Mouse (Mus musculus): ENCODE results near the gene Vwa3b. TPM values are rescaled to one million over a fixed set of nuclear protein-coding genes. Genes with fewer than 3 reads are reported as not detected.

Gene Vwa3b
- polyA plus RNA-seq, 1 experiment from 2014 or later, result 0.28 TPM

DNA sequence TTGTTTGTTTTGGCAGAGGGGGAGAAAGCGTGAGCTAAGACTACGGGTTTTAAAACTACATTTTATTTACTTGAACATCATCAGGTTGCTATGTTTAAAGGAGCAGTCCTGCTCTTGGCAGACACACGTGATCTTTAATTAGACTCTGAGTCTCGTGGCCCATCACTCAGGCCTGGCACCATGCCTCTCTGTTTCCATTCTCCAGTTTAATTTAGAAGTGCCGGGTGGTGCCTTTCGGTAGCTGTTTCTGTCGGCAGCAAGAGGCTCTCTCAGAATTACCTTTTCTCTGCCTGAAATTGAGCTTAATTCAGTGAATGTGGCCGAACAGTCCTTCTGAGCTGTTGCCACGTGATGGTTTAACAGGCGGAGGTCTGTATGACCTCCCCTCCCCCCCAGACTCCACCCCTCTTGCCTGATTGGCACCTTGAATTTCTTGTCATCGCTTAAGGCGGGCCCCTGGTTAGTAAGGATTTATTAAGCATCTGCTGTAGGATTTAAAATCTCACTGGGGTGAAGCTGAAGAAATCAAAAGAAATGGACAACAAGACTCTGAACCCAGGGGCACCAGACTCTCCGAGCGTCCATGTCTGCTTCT is 51.7 kb downstream of the Vwa3b start:
- H3K36me3 ChIP-seq, result no peaks in the 10 kb centered on the region
- H3K9ac ChIP-seq (replicated peaks), result no peak overlapping the region
- no peak overlapping the region for H3K4me2 ChIP-seq (replicated peaks)
- H3K27ac ChIP-seq, result no peak overlapping the region
- H3K4me3 ChIP-seq (replicated peaks), result no peak overlapping the region
- WGBS, result 78% methylated on average over 14 of the region's 14 CpGs
- peaks cover 10% of the 10 kb centered on the region; the same call in 1 of the 2 replicates for H3K4me1 ChIP-seq (replicated peaks)
- no peak for ATAC-seq
- H3K27me3 ChIP-seq, result no peaks in the 10 kb centered on the region
- no peaks in the 10 kb centered on the region for H3K9me3 ChIP-seq

DNA sequence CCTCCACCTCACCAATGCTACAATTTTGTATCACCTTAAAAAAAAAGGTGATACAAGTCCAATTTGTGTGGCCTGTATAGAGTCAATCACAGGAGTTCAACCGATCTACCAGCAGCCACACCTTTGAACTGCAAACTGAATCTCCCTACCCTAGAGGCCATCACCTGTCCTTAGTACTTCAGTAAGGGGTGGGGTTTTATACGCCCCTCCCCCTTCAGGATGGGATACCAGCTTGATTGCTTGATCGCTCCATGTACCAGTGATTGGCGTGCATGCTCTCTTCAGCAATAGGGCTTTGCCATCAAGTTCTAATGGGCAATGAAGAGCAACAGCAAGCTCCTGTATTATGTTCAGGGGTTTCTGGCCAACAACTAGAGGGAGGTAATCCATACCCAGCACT is 54.0 kb downstream of the Vwa3b start:
- 84% methylated on average over 4 of the region's 4 CpGs for WGBS
- ATAC-seq, result no peak
- Histone ChIP-seq H3K4me2 (replicated peaks) (no peak overlapping the region), H3K27ac (no peak overlapping the region), H3K9ac (replicated peaks) (no peak overlapping the region), H3K4me3 (replicated peaks) (no peak overlapping the region), H3K27me3 (no peaks in the 10 kb centered on the region), H3K9me3 (no peaks in the 10 kb centered on the region), H3K4me1 (replicated peaks) (peaks cover 13% of the 10 kb centered on the region; the same call in 1 of the 2 replicates), H3K36me3 (no peaks in the 10 kb centered on the region)

DNA sequence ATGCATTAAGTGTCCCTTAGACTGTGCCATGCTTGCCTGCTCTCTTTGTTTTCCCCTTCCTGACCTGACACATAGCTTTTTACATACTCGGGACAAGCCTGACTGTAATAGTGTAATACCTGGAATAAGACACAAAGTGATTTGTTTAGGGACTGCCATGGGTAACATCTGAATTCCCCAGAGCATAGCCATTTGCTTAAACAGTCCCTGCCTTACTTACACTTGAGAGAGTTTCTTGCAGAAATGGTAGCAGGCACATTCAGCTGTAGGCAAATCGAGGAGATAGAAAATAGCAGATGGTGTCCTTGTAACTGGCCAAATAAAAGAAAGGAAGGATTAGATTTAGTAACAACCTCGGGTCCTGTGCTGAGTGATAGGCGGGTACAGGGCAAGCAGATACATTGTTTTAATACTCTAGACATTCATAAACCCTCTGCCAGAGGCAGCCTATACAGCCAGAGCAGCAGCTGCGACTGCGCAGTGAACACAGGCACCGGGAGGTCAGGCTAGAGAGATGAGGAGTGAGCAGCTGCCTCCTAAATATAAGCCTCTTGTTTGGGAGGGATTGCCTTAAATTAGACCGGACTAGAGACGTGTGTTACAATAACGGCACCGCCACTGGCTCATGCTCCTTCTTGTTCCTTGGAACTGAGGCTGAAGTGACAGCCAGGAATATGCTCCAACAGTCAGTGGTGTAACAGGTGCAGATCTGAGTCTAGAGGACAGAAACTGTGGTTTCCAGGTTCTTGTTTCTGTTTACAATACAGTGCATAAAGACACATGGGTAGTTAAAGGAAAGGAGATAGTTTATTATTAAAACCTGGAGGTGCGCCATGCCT is 55.2 kb downstream of the Vwa3b start:
- no peak overlapping the region for H3K4me3 ChIP-seq (replicated peaks)
- no peaks in the 10 kb centered on the region for H3K36me3 ChIP-seq
- 31% methylated on average over 12 of the region's 12 CpGs for WGBS
- ATAC-seq, result peak; percentile 91
- H3K4me1 ChIP-seq (replicated peaks), result peaks cover 13% of the 10 kb centered on the region; the same call in 1 of the 2 replicates
- no peaks in the 10 kb centered on the region for H3K27me3 ChIP-seq
- H3K9me3 ChIP-seq, result no peaks in the 10 kb centered on the region
- H3K4me2 ChIP-seq (replicated peaks), result 0 out of 2 replicates have a peak overlapping the region, but pooled peaks have one; percentile 22
- H3K27ac ChIP-seq, result peak overlapping the region; percentile 62; the same call in 1 of the 2 replicates
- no peak overlapping the region for H3K9ac ChIP-seq (replicated peaks)

DNA sequence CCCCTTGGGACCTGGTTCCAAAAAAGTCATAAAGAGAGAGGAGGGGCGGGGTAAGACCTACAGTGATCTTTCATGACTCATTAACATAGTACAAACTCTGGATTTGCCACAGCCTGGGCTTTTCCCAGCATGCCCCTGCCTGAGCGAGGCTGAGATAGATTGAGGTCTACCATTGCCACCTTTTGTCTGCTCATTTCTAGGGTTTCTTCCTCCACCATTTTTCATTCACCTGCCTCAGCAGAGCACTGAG is 55.7 kb downstream of the Vwa3b start:
- H3K27me3 ChIP-seq, result no peaks in the 10 kb centered on the region
- peaks cover 13% of the 10 kb centered on the region; the same call in 1 of the 2 replicates for H3K4me1 ChIP-seq (replicated peaks)
- H3K4me3 ChIP-seq (replicated peaks), result no peak overlapping the region
- 94% methylated on average over 2 of the region's 2 CpGs for WGBS
- no peak overlapping the region for H3K4me2 ChIP-seq (replicated peaks)
- H3K9ac ChIP-seq (replicated peaks), result no peak overlapping the region
- H3K27ac ChIP-seq, result peak overlapping the region; percentile 62; the same call in 1 of the 2 replicates
- H3K36me3 ChIP-seq, result no peaks in the 10 kb centered on the region
- H3K9me3 ChIP-seq, result no peaks in the 10 kb centered on the region
- no peak for ATAC-seq

DNA sequence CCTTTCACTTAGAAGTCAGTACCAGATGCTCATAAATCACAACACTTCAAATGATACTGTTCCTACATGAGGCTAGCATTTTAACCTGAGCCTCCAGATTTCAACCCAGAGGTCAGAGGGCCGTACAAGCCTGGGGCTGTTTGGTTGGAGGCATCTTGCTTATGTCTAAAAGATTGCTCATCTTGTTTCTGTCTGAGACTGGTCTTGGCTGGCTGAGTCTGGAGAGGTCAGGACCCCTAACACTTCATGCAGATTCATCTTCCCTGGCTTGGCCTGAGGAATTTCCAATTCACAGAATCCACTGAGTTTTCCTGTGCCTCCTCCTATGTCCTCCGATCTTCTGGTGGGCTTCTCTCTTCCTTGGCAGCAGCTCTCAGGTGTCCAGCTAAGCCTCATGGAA is 57.7 kb downstream of the Vwa3b start:
- no peak for ATAC-seq
- Histone ChIP-seq H3K4me2 (replicated peaks) (no peak overlapping the region), H3K9ac (replicated peaks) (no peak overlapping the region), H3K36me3 (no peaks in the 10 kb centered on the region), H3K4me1 (replicated peaks) (peaks cover 15% of the 10 kb centered on the region; the same call in 1 of the 2 replicates), H3K27me3 (no peaks in the 10 kb centered on the region), H3K4me3 (replicated peaks) (no peak overlapping the region), H3K9me3 (no peaks in the 10 kb centered on the region), H3K27ac (no peak overlapping the region)
- 85% methylated on average over 2 of the region's 2 CpGs for WGBS

DNA sequence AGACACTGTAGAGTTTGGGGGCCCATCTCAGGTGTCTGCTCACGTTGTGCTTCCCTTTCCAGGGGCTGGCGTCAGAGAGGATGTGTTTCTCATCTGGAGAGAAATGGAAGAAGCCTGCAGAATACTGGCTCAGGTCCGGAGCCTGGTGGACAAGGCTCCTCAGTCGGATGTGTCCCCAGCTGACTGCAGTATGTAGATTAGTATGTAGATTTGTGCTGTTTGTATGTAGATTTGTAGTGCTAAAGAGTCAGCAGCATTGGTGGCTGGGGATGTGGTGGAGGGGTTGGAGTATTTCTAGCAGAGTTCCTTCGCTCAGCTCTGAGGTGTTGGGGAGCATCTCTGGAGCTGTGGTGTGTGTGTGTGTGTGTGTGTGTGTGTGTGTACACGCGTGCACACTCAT is 58.8 kb downstream of the Vwa3b start:
- H3K9ac ChIP-seq (replicated peaks), result no peak overlapping the region
- no peaks in the 10 kb centered on the region for H3K27me3 ChIP-seq
- WGBS, result 57% methylated on average over 7 of the region's 7 CpGs
- no peak overlapping the region for H3K4me2 ChIP-seq (replicated peaks)
- H3K27ac ChIP-seq, result no peak overlapping the region
- H3K4me1 ChIP-seq (replicated peaks), result peaks cover 15% of the 10 kb centered on the region; the same call in 1 of the 2 replicates
- no peak overlapping the region for H3K4me3 ChIP-seq (replicated peaks)
- no peaks in the 10 kb centered on the region for H3K9me3 ChIP-seq
- H3K36me3 ChIP-seq, result no peaks in the 10 kb centered on the region
- ATAC-seq, result no peak

DNA sequence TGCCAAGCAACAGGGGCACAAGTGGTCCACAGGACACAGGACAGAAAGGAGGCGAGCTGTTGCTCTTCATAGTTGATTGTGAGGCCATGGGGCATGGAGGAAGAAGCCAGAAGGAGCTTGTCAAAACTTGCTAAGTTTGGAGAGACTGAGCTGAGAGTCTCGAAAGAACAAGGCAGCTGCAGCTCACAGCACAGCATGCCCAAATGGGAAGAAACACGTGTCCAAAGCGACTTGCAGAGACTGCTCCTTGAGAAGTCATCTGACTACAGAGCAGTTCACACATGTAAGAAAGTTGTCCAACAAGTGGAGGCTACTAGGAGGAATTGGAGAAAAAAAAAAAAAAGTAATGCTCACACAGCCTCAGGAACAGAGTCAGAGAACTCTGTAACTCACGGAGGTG is 62.8 kb downstream of the Vwa3b start:
- Histone ChIP-seq H3K4me3 (replicated peaks) (no peak overlapping the region), H3K36me3 (no peaks in the 10 kb centered on the region), H3K27me3 (no peaks in the 10 kb centered on the region), H3K9ac (replicated peaks) (no peak overlapping the region), H3K4me1 (replicated peaks) (peaks cover 5% of the 10 kb centered on the region; the same call in 1 of the 2 replicates), H3K4me2 (replicated peaks) (no peak overlapping the region), H3K27ac (no peak overlapping the region), H3K9me3 (no peaks in the 10 kb centered on the region)
- ATAC-seq, result no peak
- 84% methylated on average over 5 of the region's 5 CpGs for WGBS

DNA sequence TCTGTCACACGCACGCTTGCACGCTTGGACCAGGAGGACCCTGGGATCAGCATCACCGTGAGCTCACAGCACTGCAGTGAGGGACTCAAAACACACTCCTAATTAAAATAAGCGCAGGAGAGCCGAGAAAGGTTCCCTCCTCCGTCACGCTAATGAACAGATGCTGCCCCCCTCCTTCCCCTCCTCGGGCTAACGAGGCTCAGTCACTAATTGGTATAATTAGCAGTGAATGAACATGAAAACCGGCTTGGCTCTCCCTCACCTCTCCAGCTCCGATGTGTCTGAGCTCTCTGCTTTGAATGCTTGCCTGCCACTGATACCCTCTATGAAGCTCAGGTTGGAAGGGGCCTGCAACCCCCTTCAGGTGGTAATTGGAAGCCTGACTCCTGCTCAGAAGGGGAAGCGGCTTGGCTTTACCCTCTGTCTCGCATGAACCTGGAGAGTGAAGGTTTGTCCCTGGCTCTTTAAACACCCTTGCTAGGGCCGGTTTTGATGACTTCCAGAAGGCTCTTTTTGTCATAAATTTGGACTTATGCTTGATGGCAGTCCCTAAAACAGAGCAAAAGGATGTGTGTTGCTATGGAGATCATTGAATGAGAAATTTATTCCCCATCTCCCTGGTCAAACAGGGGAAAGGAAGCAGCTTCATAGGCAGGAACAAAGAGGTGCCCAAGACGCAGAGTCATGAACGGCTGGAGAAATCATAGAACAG is 71.1 kb downstream of the Vwa3b start:
- Histone ChIP-seq H3K4me3 (replicated peaks) (no peak overlapping the region), H3K27ac (peak overlapping the region; percentile 42; the same call in 1 of the 2 replicates), H3K4me2 (replicated peaks) (no peak overlapping the region), H3K36me3 (no peaks in the 10 kb centered on the region), H3K4me1 (replicated peaks) (peaks cover 12% of the 10 kb centered on the region), H3K9ac (replicated peaks) (no peak overlapping the region), H3K9me3 (no peaks in the 10 kb centered on the region), H3K27me3 (no peaks in the 10 kb centered on the region)
- 58% methylated on average over 17 of the region's 17 CpGs for WGBS
- peak; percentile 78 for ATAC-seq

DNA sequence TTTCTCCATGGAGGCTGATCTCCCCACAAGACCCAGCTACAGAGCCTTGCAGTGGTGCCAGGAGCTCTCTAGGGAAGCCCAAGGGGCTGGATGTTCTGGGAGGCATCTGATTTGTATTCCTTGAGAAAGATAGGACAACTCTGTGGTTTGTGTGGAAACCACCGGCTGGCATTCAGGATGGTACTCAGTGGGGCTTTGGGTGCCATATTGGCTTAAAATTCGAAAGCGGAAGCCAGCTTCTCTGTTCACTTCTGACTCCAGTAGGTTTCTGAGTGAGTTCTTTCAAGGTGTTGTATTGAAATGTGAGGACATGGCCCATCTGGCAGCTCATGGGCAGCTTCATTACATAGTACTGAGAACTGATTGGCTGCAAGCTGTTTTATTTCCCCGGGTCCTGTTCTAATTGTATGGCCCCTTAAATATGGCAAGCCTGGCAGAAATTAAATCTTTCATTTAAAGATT is 71.7 kb downstream of the Vwa3b start:
- no peak for ATAC-seq
- WGBS, result 96% methylated on average over 4 of the region's 4 CpGs

DNA sequence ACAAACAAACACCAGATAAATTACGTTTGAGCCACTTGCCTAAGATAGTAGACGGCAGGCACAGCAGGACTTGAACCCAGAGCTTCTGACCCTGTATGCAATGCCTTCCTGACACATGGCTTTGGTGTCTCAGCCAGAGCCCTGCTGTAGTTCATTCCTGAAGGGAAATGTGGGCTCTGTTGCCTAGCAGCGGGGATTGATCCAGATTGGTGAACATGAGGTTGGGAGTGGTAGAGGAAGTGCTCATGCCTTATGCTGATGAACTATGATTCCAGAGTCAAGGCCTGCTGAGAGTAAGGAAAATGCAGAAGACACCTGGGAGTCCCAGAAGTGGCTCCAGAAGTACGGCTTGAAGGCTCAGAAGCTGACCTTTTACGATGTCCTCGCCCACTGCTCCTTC is 74.0 kb downstream of the Vwa3b start:
- ATAC-seq, result no peak
- Histone ChIP-seq H3K27me3 (no peaks in the 10 kb centered on the region), H3K36me3 (no peaks in the 10 kb centered on the region), H3K4me1 (replicated peaks) (peaks cover 21% of the 10 kb centered on the region), H3K4me2 (replicated peaks) (no peak overlapping the region), H3K27ac (no peak overlapping the region), H3K9me3 (no peaks in the 10 kb centered on the region), H3K4me3 (replicated peaks) (no peak overlapping the region), H3K9ac (replicated peaks) (no peak overlapping the region)
- 93% methylated on average over 6 of the region's 6 CpGs for WGBS

More for the DNA sequence above, 71.7 kb downstream of the Vwa3b start:
- H3K27me3 ChIP-seq, result no peaks in the 10 kb centered on the region
- H3K9me3 ChIP-seq, result no peaks in the 10 kb centered on the region
- H3K4me2 ChIP-seq (replicated peaks), result no peak overlapping the region
- no peak overlapping the region for H3K9ac ChIP-seq (replicated peaks)
- no peak overlapping the region for H3K4me3 ChIP-seq (replicated peaks)
- H3K4me1 ChIP-seq (replicated peaks), result peaks cover 12% of the 10 kb centered on the region
- H3K36me3 ChIP-seq, result no peaks in the 10 kb centered on the region
- H3K27ac ChIP-seq, result peak overlapping the region; percentile 42; the same call in 1 of the 2 replicates

DNA sequence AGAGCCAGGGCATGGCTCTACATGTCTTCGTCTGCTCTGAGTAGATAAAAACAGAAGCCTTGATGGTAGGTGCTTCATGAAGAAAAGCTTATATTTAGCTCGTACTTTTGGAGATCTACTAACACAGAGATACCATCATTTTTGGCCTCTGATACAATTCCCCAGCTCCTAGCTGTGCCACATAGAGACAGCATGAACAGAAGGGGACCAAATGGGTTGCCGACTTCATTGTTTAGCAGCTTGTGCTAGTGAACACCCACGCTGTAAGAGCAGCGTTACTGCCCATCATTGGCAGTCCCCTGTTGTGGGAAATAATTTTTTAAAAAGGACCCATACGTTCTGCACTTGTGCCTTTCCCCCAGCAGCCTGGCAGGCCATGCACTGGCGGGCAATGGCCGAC is 74.6 kb downstream of the Vwa3b start:
- 89% methylated on average over 8 of the region's 8 CpGs for WGBS
- no peak overlapping the region for H3K27ac ChIP-seq

DNA sequence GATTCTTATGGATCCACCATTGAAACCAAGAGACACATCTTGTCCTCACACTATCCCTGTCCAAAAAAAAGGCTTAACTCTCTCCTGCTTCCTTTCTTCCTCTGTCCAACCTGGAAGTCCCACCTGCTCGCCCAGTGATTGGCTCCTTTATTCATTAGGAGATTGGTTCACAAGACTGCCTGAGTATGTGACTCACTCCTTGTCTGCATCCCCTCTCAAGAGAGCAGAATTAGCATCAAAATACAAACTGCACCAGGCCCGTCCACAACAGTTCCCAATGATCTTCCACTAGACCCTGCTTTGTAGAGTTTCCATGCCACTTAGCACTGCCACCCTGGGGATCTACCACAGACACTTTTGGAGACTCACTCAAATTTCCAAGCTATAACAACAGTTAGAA is 75.3 kb downstream of the Vwa3b start:
- no peak overlapping the region for H3K27ac ChIP-seq
- no peaks in the 10 kb centered on the region for H3K27me3 ChIP-seq
- no peak overlapping the region for H3K4me3 ChIP-seq (replicated peaks)
- H3K9me3 ChIP-seq, result no peaks in the 10 kb centered on the region
- 44% methylated on average over 2 of the region's 2 CpGs for WGBS
- no peak overlapping the region for H3K4me2 ChIP-seq (replicated peaks)
- no peak for ATAC-seq
- no peaks in the 10 kb centered on the region for H3K36me3 ChIP-seq
- H3K4me1 ChIP-seq (replicated peaks), result peaks cover 23% of the 10 kb centered on the region
- no peak overlapping the region for H3K9ac ChIP-seq (replicated peaks)

More for the DNA sequence above, 74.6 kb downstream of the Vwa3b start:
- no peak overlapping the region for H3K9ac ChIP-seq (replicated peaks)
- H3K4me2 ChIP-seq (replicated peaks), result no peak overlapping the region
- H3K4me3 ChIP-seq (replicated peaks), result no peak overlapping the region
- H3K27me3 ChIP-seq, result no peaks in the 10 kb centered on the region
- H3K4me1 ChIP-seq (replicated peaks), result peaks cover 23% of the 10 kb centered on the region
- no peaks in the 10 kb centered on the region for H3K9me3 ChIP-seq
- H3K36me3 ChIP-seq, result no peaks in the 10 kb centered on the region
- ATAC-seq, result no peak

Measured in midbrain, embryonic 13.5 days (tissue).